Mouse (Mus musculus): ENCODE data around the gene Zc2hc1b. TPM values are rescaled to one million over a fixed set of nuclear protein-coding genes. Genes with fewer than 3 reads are reported as not detected.

The Zc2hc1b gene
- polyA plus RNA-seq, 1 experiment from 2014 or later = not detected

- ATAC-seq = no peak
- H3K9ac ChIP-seq (replicated peaks; ENCODE audit: low read depth) = no peak overlapping the region
- H3K9me3 ChIP-seq (ENCODE audit: low read length) = no peaks in the 10 kb centered on the region
- H3K4me2 ChIP-seq (replicated peaks; ENCODE audit: low read depth, low read length) = no peak overlapping the region
- 53% methylated on average over 5 of the region's 5 CpGs for WGBS
- TF ChIP-seq CTCF (IDR thresholded peaks at IDR 0.05) (no peak), EP300 (IDR thresholded peaks at IDR 0.05) (no peak)
- no peak overlapping the region for H3K27ac ChIP-seq (ENCODE audit: low read length)
- H3K4me1 ChIP-seq (ENCODE audit: insufficient read depth, low read depth, low read length) = no peaks in the 10 kb centered on the region; the same call in 1 of the 2 replicates
- H3K27me3 ChIP-seq (replicated peaks; ENCODE audit: insufficient read depth, low read length) = no peaks in the 10 kb centered on the region
- H3K36me3 ChIP-seq (ENCODE audit: insufficient read depth, low read length) = no peaks in the 10 kb centered on the region
- H3K4me3 ChIP-seq (ENCODE audit: low read depth, low read length) = no peak overlapping the region
- no peak for DNase-seq (ENCODE audit: low spot score)
These were observed 9.4 kb downstream of the Zc2hc1b start for GRCm38 (mm10) chr10:13168461-13168860.

- H3K4me2 ChIP-seq (replicated peaks; ENCODE audit: low read depth, low read length) = no peak overlapping the region
- no peaks in the 10 kb centered on the region for H3K4me1 ChIP-seq (ENCODE audit: insufficient read depth, low read depth, low read length)
- H3K36me3 ChIP-seq (ENCODE audit: insufficient read depth, low read length) = no peaks in the 10 kb centered on the region
- no peaks in the 10 kb centered on the region for H3K9me3 ChIP-seq (ENCODE audit: low read length)
- H3K9ac ChIP-seq (replicated peaks; ENCODE audit: low read depth) = no peak overlapping the region
- TF ChIP-seq CTCF (IDR thresholded peaks at IDR 0.05) (no peak), EP300 (IDR thresholded peaks at IDR 0.05) (no peak)
- DNase-seq (ENCODE audit: low spot score) (no peak), ATAC-seq (no peak)
- H3K27ac ChIP-seq (ENCODE audit: low read length) = no peak overlapping the region
- no peak overlapping the region for H3K4me3 ChIP-seq (ENCODE audit: low read depth, low read length)
- H3K27me3 ChIP-seq (replicated peaks; ENCODE audit: insufficient read depth, low read length) = no peaks in the 10 kb centered on the region
- whole genome bisulfite sequencing = 66% methylated on average over 4 of the region's 4 CpGs
These were observed 15.8 kb downstream of the Zc2hc1b start for GRCm38 (mm10) chr10:13162031-13162430.

GRCm38 (mm10) chr10:13160913-13161312 is 16.9 kb downstream of the Zc2hc1b start:
- no peak for ATAC-seq
- H3K9me3 ChIP-seq (ENCODE audit: low read length) = no peaks in the 10 kb centered on the region

GRCm38 (mm10) chr10:13155377-13155776 is 22.4 kb downstream of the Zc2hc1b start:
- no peak overlapping the region for H3K4me2 ChIP-seq (replicated peaks; ENCODE audit: low read depth, low read length)
- no peaks in the 10 kb centered on the region for H3K4me1 ChIP-seq (ENCODE audit: insufficient read depth, low read depth, low read length)
- H3K9me3 ChIP-seq (ENCODE audit: low read length) = no peaks in the 10 kb centered on the region
- WGBS = 85% methylated on average over 5 of the region's 5 CpGs
- ATAC-seq (no peak), DNase-seq (ENCODE audit: low spot score) (no peak)
- no peaks in the 10 kb centered on the region for H3K36me3 ChIP-seq (ENCODE audit: insufficient read depth, low read length)
- H3K4me3 ChIP-seq (ENCODE audit: low read depth, low read length) = no peak overlapping the region
- TF ChIP-seq CTCF (IDR thresholded peaks at IDR 0.05) (no peak), EP300 (IDR thresholded peaks at IDR 0.05) (no peak)
- no peak overlapping the region for H3K27ac ChIP-seq (ENCODE audit: low read length)
- H3K27me3 ChIP-seq (replicated peaks; ENCODE audit: insufficient read depth, low read length) = no peaks in the 10 kb centered on the region
- H3K9ac ChIP-seq (replicated peaks; ENCODE audit: low read depth) = no peak overlapping the region

More at GRCm38 (mm10) chr10:13160913-13161312, 16.9 kb downstream of the Zc2hc1b start:
- Histone ChIP-seq H3K27me3 (replicated peaks; ENCODE audit: insufficient read depth, low read length) (no peaks in the 10 kb centered on the region), H3K9ac (replicated peaks; ENCODE audit: low read depth) (no peak overlapping the region), H3K4me1 (ENCODE audit: insufficient read depth, low read depth, low read length) (no peaks in the 10 kb centered on the region), H3K4me2 (replicated peaks; ENCODE audit: low read depth, low read length) (no peak overlapping the region), H3K36me3 (ENCODE audit: insufficient read depth, low read length) (no peaks in the 10 kb centered on the region), H3K27ac (ENCODE audit: low read length) (no peak overlapping the region), H3K4me3 (ENCODE audit: low read depth, low read length) (no peak overlapping the region)
- no peak for DNase-seq (ENCODE audit: low spot score)
- TF ChIP-seq CTCF (IDR thresholded peaks at IDR 0.05) (no peak), EP300 (IDR thresholded peaks at IDR 0.05) (no peak)
- 92% methylated on average over 4 of the region's 4 CpGs for WGBS

- Histone ChIP-seq H3K27me3 (replicated peaks; ENCODE audit: insufficient read depth, low read length) (no peaks in the 10 kb centered on the region), H3K9ac (replicated peaks; ENCODE audit: low read depth) (no peak overlapping the region), H3K4me3 (ENCODE audit: low read depth, low read length) (no peak overlapping the region), H3K36me3 (ENCODE audit: insufficient read depth, low read length) (no peaks in the 10 kb centered on the region), H3K4me1 (ENCODE audit: insufficient read depth, low read depth, low read length) (no peaks in the 10 kb centered on the region), H3K4me2 (replicated peaks; ENCODE audit: low read depth, low read length) (no peak overlapping the region), H3K27ac (ENCODE audit: low read length) (no peak overlapping the region), H3K9me3 (ENCODE audit: low read length) (no peaks in the 10 kb centered on the region)
- 85% methylated on average over 4 of the region's 4 CpGs for WGBS
- DNase-seq (ENCODE audit: low spot score) (no peak), ATAC-seq (no peak)
- TF ChIP-seq CTCF (IDR thresholded peaks at IDR 0.05) (no peak), EP300 (IDR thresholded peaks at IDR 0.05) (no peak)
These were observed 24.9 kb downstream of the Zc2hc1b start for GRCm38 (mm10) chr10:13152811-13153364.

- H3K4me2 ChIP-seq (replicated peaks; ENCODE audit: low read depth, low read length) = no peak overlapping the region
- H3K4me1 ChIP-seq (ENCODE audit: insufficient read depth, low read depth, low read length) = no peaks in the 10 kb centered on the region
- H3K9me3 ChIP-seq (ENCODE audit: low read length) = no peaks in the 10 kb centered on the region
- 54% methylated on average over 5 of the region's 5 CpGs for WGBS
- no peaks in the 10 kb centered on the region for H3K27me3 ChIP-seq (replicated peaks; ENCODE audit: insufficient read depth, low read length)
- no peak overlapping the region for H3K9ac ChIP-seq (replicated peaks; ENCODE audit: low read depth)
- no peak overlapping the region for H3K4me3 ChIP-seq (ENCODE audit: low read depth, low read length)
- no peak overlapping the region for H3K27ac ChIP-seq (ENCODE audit: low read length)
- TF ChIP-seq CTCF (IDR thresholded peaks at IDR 0.05) (no peak), EP300 (IDR thresholded peaks at IDR 0.05) (no peak)
- DNase-seq (ENCODE audit: low spot score) = peak; percentile 49
- ATAC-seq = peak; percentile 58
- no peaks in the 10 kb centered on the region for H3K36me3 ChIP-seq (ENCODE audit: insufficient read depth, low read length)
These were observed 26.5 kb downstream of the Zc2hc1b start for GRCm38 (mm10) chr10:13151353-13151752.

GRCm38 (mm10) chr10:13150435-13150834 is 27.4 kb downstream of the Zc2hc1b start:
- DNase-seq (ENCODE audit: low spot score) = no peak
- Histone ChIP-seq H3K9ac (replicated peaks; ENCODE audit: low read depth) (no peak overlapping the region), H3K9me3 (ENCODE audit: low read length) (no peaks in the 10 kb centered on the region), H3K27me3 (replicated peaks; ENCODE audit: insufficient read depth, low read length) (no peaks in the 10 kb centered on the region), H3K4me2 (replicated peaks; ENCODE audit: low read depth, low read length) (no peak overlapping the region), H3K4me3 (ENCODE audit: low read depth, low read length) (no peak overlapping the region), H3K4me1 (ENCODE audit: insufficient read depth, low read depth, low read length) (no peaks in the 10 kb centered on the region), H3K27ac (ENCODE audit: low read length) (no peak overlapping the region), H3K36me3 (ENCODE audit: insufficient read depth, low read length) (no peaks in the 10 kb centered on the region)
- WGBS = 85% methylated on average over 3 of the region's 3 CpGs
- TF ChIP-seq CTCF (IDR thresholded peaks at IDR 0.05) = no peak
- no peak for TF ChIP-seq EP300 (IDR thresholded peaks at IDR 0.05)
- ATAC-seq = no peak

Data from lung, postnatal 0 days (tissue).